Mouse (Mus musculus) kidney, embryonic 16.5 days (tissue): Measurements from ENCODE around the gene Enpep. TPM values are rescaled to one million over a fixed set of nuclear protein-coding genes. Genes with fewer than 3 reads are reported as not detected.

Experiments used
- ATAC-seq: fragments of 200-750 bp; cut with Nextera tagmentation; 2 replicates; pipeline ENCODE4 v1.8.0; 2017; ENCODE audit warnings: moderate TSS enrichment; ENCODE audit not compliant: low FRiP score, low TSS enrichment
- H3K27ac ChIP-seq: fragments of 300-500 bp; sonication (generic); 2 replicates; pipeline ENCODE4 v1.5.1; 2014; ENCODE audit warnings: low read length
- H3K27me3 ChIP-seq: fragments of 300-500 bp; sonication (generic); 2 replicates; pipeline ENCODE4 v1.6.1; 2014; ENCODE audit warnings: low read length, control low read depth, mixed read lengths; ENCODE audit not compliant: insufficient read depth
- H3K36me3 ChIP-seq: fragments of 300-500 bp; sonication (generic); 2 replicates; pipeline ENCODE4 v1.6.1; 2014; ENCODE audit warnings: low read length, control low read depth, mixed read lengths; ENCODE audit not compliant: insufficient read depth
- H3K4me1 ChIP-seq: fragments of 300-500 bp; sonication (generic); 2 replicates; pipeline ENCODE4 v1.6.1; 2014; ENCODE audit warnings: low read length, control low read depth, mixed read lengths; ENCODE audit not compliant: insufficient read depth
- H3K4me2 ChIP-seq: fragments of 300-500 bp; sonication (generic); replicated peaks from 2 replicates; pipeline ENCODE4 v1.6.1; 2014; ENCODE audit warnings: low read depth, low read length
- H3K4me3 ChIP-seq: fragments of 300-500 bp; sonication (generic); 2 replicates; pipeline ENCODE4 v1.5.1; 2014; ENCODE audit warnings: mild to moderate bottlenecking, low read length
- H3K9ac ChIP-seq: fragments of 300-500 bp; sonication (generic); replicated peaks from 2 replicates; pipeline ENCODE4 v1.6.1; 2014; ENCODE audit warnings: low read length
- H3K9me3 ChIP-seq: fragments of 300-500 bp; sonication (generic); 2 replicates; pipeline ENCODE4 v1.6.1; 2016; ENCODE audit warnings: low read length, control low read depth
- WGBS: fragments of 180-500 bp; shearing (Covaris S2); extraction: QIAGEN DNeasy Blood & Tissue Kit; methylation state at CpG from one replicate; pipeline ENCODE4 v1.1.7; 2014; 5-methylcytosine and 5-hydroxymethylcytosine counted together
- polyA plus RNA-seq: library from polyadenylated mRNA; unstranded; fragments of >200 nt; fragmentation: Nextera tagmentation; extraction: Ambion mirVana; gene quantifications from 2 replicates; pipeline ENCODE4 v1.2.1, GENCODE M21; 2015

The Enpep gene
- polyA plus RNA-seq, 1 experiment from 2014 or later: 116 TPM

DNA sequence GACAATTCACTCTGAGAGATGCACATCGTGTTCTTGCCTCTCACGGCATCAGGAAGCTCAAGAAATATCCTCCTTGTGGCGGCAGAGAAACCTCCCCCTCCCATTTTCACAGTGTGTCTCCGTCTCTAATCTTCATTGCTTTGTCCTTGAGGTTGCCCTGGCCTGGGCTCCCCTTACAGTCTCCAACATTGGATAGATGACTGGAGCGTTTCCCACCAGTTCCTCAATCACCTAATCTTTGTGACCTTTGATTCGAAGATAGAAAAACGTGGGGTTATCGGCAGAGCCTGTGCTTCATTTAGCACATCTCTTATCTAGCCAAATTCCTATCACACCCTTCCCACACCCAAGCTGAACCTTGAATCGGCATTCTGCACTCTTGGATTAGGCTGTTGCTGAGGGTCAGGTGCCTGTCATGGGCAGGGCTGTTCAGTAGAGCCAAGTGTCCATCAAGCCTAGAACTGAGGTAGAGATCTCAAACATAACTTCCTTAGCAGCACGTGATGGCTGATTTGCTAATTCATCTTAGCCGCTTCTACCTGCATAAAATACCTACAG lies 18.9 kb upstream of the Enpep start:
- Histone ChIP-seq H3K4me2 (no peak overlapping the region), H3K36me3 (no peaks in the 10 kb centered on the region), H3K4me3 (no peak overlapping the region), H3K27me3 (no peaks in the 10 kb centered on the region), H3K9me3 (no peaks in the 10 kb centered on the region), H3K9ac (no peak overlapping the region), H3K27ac (no peak overlapping the region), H3K4me1 (no peaks in the 10 kb centered on the region)
- ATAC-seq: no peak
- WGBS: 76% methylated on average over 11 of the region's 11 CpGs

DNA sequence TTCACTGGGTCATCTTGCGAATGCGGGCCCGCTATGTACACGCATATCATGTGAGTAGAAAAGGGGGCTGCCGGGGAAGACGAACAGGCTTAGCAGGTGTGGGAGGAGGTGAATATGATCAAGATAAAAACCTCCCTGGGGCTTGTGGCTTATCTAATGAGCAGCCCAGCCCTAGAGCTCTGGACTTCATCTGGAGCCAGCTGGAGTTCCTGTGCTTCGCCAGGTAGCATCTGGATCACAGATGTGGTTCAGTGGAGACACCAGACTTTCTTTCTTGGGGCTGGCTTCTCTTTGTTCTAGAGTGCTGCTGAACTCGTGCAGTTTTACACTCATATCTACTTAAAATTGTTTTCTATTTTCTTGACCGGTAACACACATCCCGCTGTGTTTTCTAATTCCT lies 14.8 kb upstream of the Enpep start:
- H3K9ac ChIP-seq: no peak overlapping the region
- no peaks in the 10 kb centered on the region for H3K4me1 ChIP-seq
- no peak overlapping the region for H3K4me2 ChIP-seq
- no peak overlapping the region for H3K27ac ChIP-seq
- no peaks in the 10 kb centered on the region for H3K27me3 ChIP-seq
- 85% methylated on average over 10 of the region's 10 CpGs for WGBS
- H3K4me3 ChIP-seq: no peak overlapping the region
- no peaks in the 10 kb centered on the region for H3K36me3 ChIP-seq
- no peak for ATAC-seq
- no peaks in the 10 kb centered on the region for H3K9me3 ChIP-seq

DNA sequence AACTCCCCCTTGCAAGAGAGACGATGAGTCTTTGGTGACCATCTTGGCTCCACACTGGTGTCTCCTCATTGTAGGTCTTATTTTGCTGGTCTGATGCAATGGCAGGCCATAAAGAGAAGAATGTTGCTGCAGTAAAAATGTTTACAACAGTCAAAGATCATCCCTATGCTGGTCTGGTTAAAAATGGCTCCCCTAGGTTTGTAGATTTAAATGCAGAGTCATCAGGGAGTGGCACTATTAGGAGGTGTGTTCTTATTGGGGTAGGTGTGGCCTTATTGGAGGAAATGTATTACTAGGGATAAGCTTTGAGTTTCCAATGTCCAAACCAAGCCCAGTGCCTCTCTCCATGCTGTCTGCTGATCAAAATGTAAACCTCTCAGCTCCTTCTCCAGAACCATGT lies 10.2 kb upstream of the Enpep start:
- H3K36me3 ChIP-seq: no peaks in the 10 kb centered on the region
- no peak overlapping the region for H3K9ac ChIP-seq
- no peaks in the 10 kb centered on the region for H3K27me3 ChIP-seq
- ATAC-seq: no peak
- H3K4me3 ChIP-seq: no peak overlapping the region
- H3K4me2 ChIP-seq: no peak overlapping the region
- H3K4me1 ChIP-seq: 0 out of 2 replicates have a peak, but pooled peaks cover 3% of the 10 kb centered on the region
- H3K9me3 ChIP-seq: peaks cover 8% of the 10 kb centered on the region
- no peak overlapping the region for H3K27ac ChIP-seq
- 88% methylated on average over 1 of the region's 1 CpGs for WGBS

DNA sequence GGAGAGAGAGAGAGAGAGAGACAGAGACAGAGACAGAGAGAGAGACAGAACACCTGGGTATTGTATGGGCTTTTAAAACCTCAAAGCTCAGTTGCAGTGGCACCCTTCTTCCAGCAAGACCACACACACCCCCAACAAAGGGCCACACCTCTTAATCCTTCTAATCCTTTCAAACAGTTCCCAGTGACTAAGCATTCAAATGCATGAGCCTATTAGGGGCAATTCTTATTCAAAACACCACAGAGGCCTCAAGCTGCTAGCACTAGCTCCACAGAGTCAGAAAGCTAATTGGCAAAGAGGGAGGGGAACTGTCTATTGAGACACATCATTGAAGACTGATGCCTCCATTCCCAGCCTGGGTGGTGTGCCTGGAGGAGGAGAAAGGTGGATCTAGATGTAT lies 8.5 kb upstream of the Enpep start:
- Histone ChIP-seq H3K27me3 (no peaks in the 10 kb centered on the region), H3K4me3 (no peak overlapping the region), H3K27ac (no peak overlapping the region), H3K4me2 (no peak overlapping the region), H3K4me1 (0 out of 2 replicates have a peak, but pooled peaks cover 6% of the 10 kb centered on the region), H3K9ac (no peak overlapping the region), H3K36me3 (no peaks in the 10 kb centered on the region), H3K9me3 (peaks cover 8% of the 10 kb centered on the region)
- no peak for ATAC-seq

DNA sequence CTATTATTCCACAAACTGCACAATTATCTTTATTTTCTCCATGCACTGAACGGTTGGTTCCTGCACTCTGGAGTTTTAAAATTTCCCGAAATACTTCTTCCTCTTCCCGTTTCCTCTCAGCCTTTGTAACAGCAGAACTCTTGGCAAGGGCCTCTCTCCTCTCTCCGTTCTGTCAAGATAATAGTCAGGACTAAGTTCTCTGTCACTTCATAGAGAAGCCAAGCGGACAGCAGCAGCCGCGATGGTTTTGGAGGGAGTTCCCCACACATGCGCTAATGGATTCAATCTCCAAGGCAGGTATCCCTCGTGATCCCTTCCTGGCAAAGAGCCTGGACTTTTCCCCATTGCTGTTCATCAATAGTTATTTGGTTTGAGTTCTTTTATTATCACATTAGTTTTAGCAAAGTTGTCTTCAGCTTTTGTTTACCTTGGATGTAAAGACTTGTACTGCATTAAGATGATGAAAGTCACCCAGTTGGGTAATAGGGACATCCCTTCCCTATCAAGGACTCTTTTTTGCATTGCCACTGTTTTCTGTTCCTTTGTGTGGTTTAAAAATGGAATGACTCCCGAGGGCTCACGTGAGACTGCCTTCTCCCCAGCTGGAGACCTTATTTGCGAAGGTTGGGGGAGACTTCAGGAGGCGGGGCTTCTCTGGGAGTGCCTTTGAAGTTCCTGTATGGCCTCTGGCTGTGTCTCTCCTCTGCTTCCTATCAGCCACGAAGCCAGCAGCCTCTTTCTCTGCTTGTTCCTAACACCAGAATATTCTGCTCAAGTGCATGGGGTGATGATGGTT lies 6.0 kb upstream of the Enpep start:
- no peaks in the 10 kb centered on the region for H3K27me3 ChIP-seq
- no peak overlapping the region for H3K27ac ChIP-seq
- H3K4me2 ChIP-seq: no peak overlapping the region
- no peaks in the 10 kb centered on the region for H3K36me3 ChIP-seq
- WGBS: 35% methylated on average over 14 of the region's 14 CpGs
- H3K9ac ChIP-seq: no peak overlapping the region
- H3K4me3 ChIP-seq: no peak overlapping the region
- peaks cover 8% of the 10 kb centered on the region for H3K9me3 ChIP-seq
- no peak for ATAC-seq
- H3K4me1 ChIP-seq: peaks cover 10% of the 10 kb centered on the region; the same call in 1 of the 2 replicates

DNA sequence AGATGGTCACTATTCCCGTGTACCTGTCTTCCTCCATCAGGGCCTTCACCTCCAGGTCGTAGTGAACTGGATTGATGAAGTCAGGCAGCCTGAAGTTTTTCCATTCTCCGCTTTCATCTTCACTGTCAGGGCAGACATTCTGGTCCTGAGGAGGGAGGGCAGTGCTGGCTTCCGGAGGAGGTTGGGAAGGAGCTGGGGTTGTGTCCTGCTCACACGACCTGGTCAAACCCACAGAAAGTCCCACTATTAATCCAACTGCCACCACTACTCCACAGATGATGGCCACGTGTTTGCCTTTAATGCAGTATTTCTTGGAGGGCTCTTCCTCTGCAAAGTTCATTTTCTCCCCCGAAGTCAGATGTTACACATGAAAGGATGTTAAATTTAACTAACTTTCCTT lies 378 bp downstream of the Enpep start:
- Histone ChIP-seq H3K4me2 (peak overlapping the region; percentile 56), H3K9ac (peak overlapping the region; percentile 60), H3K4me1 (peaks cover 27% of the 10 kb centered on the region), H3K9me3 (no peaks in the 10 kb centered on the region), H3K27ac (peak overlapping the region; percentile 82), H3K27me3 (no peaks in the 10 kb centered on the region), H3K36me3 (no peaks in the 10 kb centered on the region), H3K4me3 (peak overlapping the region; percentile 51)
- peak; percentile 57; the same call in 1 of the 2 replicates for ATAC-seq
- 18% methylated on average over 7 of the region's 7 CpGs for WGBS

DNA sequence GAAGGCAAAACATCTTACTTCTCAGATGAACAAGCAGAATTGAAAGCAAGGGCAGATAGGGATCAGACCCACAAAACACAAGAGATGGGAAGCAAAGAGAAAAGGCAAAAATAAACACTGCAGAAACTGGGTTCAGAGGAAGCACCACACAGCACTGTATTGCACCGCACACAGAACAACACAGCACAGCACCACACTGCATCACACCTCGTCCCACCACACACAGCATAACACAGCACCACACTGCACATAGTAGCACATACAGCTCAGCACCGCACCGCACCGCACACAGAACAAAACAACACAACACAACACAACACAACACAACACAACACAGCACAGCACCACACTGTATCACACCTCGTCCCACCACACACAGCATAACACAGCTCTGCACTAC lies 1.1 kb downstream of the Enpep start:
- peak overlapping the region; percentile 1; the same call in 1 of the 2 replicates for H3K27ac ChIP-seq

DNA sequence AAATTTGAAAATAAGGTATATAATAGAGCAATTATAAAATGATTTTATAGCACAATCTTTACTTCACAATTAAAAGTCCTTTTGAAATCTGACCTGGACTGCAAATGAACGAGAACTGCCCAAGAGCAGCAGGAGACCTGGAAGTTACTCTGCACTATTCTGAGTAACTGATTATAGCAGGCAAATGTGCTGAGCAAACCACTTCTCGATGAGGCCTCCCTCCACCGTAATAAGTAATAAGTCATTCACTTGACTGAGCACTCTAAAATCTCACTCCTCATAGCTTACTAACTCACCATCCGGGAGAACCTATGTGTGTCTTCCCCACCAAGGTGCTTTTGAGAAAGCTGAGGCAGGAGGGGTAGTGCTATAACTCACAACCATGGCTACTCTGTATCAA lies 4.5 kb downstream of the Enpep start:
- no peaks in the 10 kb centered on the region for H3K9me3 ChIP-seq
- 28% methylated on average over 4 of the region's 4 CpGs for WGBS
- peaks cover 18% of the 10 kb centered on the region for H3K4me1 ChIP-seq
- ATAC-seq: no peak
- H3K4me2 ChIP-seq: peak overlapping the region; percentile 28; the same call in 1 of the 2 replicates
- no peak overlapping the region for H3K4me3 ChIP-seq
- H3K9ac ChIP-seq: no peak overlapping the region
- H3K27me3 ChIP-seq: no peaks in the 10 kb centered on the region
- H3K36me3 ChIP-seq: no peaks in the 10 kb centered on the region
- H3K27ac ChIP-seq: peak overlapping the region; percentile 62; the same call in 1 of the 2 replicates

More for the DNA sequence above, 1.1 kb downstream of the Enpep start:
- no peaks in the 10 kb centered on the region for H3K9me3 ChIP-seq
- H3K9ac ChIP-seq: peak overlapping the region; percentile 60
- peak overlapping the region; percentile 56 for H3K4me2 ChIP-seq
- H3K36me3 ChIP-seq: no peaks in the 10 kb centered on the region
- H3K4me1 ChIP-seq: peaks cover 27% of the 10 kb centered on the region
- H3K27me3 ChIP-seq: no peaks in the 10 kb centered on the region
- peak overlapping the region; percentile 51 for H3K4me3 ChIP-seq
- 87% methylated on average over 6 of the region's 6 CpGs for WGBS
- peak; percentile 57; the same call in 1 of the 2 replicates for ATAC-seq

DNA sequence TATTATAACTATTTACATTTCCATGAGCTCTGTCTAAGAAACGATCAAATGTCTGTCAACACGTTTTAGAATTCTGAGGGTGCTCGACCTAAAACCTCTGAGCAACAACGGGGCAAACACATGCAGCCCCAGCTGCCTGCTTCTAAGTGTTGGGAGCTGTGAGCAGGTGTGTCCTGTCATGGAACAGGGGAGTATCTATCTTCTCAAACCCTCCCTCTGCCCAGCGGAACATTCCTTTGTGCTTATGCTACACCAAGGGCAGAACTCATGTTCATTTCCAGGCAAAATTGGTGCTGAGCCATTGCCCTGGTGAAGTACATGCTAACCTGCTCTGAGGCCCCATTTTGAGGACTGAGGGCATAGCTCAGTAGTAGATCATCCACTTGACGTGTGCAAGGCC lies 10.9 kb downstream of the Enpep start:
- ATAC-seq: peak; percentile 86
- H3K4me1 ChIP-seq: peaks cover 13% of the 10 kb centered on the region
- H3K27ac ChIP-seq: peak overlapping the region; percentile 55
- no peak overlapping the region for H3K4me2 ChIP-seq
- H3K36me3 ChIP-seq: no peaks in the 10 kb centered on the region
- no peaks in the 10 kb centered on the region for H3K9me3 ChIP-seq
- WGBS: 22% methylated on average over 6 of the region's 6 CpGs
- H3K9ac ChIP-seq: no peak overlapping the region
- H3K4me3 ChIP-seq: no peak overlapping the region
- no peaks in the 10 kb centered on the region for H3K27me3 ChIP-seq
